Mouse (Mus musculus) c-Kit-positive CD71-positive TER-119-negative erythroid progenitor cells, embryonic 14.5 days (primary cell): ENCODE measurements around the gene Il12rb2.

Experiments used
- DNase-seq: peaks from one replicate; pipeline ENCODE4 v3.0.0-alpha.2; 2013; ENCODE audit warnings: low read depth

The Il12rb2 gene

DNA sequence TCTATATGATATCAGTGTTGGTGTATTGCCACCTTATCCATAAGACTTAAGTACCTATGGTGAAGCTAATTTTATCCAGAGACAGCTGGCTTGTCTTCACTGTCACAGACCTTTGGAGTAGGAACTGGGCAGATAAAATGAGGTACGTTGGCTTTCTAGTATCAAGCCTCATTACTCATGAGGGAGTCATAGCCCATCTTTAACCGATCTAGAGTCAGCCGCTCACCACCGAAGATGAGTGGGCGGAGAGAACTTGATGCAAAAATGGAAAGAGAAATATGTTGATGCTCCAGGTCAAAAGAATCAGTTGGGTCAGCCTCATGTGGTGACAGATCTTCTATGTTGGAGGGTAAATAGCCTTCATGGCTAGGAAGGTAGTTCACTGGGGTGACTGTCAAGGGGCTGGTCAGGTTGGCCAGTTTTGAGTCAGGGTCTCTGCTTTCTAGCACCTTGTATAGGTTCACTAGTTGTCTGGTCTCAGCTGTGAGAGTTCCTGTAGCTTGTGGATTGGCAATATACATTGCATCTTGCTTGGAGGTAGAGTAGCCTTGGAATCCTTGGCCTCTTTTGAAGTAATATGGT, 83.9 kb downstream of the Il12rb2 start:
- DNase-seq: no peak

DNA sequence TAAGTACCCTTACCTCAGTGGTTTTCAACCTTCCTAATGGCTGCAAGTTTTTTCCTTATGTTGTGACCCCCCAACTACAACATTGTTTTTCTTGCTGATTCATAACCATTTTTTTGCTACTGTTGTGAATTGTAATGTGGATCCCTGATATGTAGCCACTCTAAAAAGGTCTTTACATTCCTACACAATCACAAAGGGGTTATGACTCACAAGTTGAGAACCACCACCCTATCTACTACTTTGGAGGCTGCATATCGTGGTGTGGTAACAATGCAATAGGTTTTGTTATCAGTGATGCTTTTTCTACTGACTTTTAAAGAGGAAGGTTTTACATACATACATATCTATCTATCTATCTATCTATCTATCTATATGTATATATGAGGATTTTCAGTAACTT, 93.1 kb downstream of the Il12rb2 start:
- DNase-seq: no peak

DNA sequence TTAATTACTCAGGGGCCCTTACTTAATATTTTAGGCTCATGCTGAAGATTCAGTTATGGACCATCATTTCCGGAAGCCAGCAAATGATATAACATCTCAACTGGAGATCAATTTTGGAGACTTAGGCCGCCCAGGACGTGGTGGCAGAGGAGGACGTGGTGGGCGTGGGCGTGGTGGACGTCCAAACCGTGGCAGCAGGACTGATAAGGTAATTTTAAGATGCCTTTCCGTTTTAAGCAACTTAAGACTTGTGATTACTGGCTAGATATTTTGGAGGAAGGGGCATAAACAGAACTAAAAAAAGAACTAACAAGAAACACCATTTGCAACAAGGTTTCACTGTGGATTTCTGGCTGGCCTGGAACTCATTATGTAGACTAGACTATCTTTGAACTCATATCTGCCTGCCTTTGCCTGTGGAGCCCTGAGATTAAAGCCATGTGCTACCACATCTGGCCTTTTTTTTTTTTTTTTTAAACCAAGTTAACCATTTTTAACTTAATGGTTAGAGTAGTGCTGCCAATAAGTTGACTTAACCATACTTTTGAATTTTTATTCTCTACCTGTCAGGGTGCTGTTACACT, 94.3 kb downstream of the Il12rb2 start:
- no peak for DNase-seq

DNA sequence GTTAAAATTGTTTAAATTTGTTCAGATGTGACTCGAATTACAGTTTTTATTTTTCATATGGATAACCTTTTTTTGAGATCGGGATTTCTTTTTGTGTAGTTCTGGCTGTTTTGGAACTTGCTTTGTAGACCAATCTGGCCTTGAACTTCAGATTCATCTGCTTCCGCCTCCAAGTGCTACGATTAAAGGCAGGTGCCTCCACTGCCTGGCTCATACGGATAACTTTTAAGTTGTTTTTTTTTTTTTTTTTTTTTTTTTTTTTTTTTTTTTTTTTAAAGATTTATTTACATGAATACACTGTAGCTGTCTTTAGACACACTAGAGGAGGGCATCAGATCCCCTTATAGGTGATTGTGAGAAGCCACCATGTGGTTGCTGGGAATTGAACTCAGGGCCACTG, 98.0 kb downstream of the Il12rb2 start:
- no peak for DNase-seq

DNA sequence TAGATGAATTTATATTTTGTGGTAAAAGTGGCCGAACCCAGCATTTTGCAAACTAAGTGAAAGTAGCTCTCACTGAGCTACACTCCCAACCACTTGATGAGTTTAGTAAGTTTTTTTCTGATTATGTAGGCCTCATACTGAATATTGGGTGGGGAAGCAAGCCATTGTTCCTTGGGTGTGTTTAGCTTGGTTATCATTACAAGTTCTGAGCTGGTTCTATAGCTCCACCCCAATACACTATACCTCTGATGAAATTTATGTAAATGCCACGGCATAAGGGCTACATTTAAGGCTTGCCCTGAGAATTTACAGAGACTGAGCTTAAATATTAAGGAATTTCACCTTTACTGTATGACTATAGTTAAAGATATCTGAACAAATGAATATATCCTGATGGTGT, 106.5 kb downstream of the Il12rb2 start:
- DNase-seq: no peak

DNA sequence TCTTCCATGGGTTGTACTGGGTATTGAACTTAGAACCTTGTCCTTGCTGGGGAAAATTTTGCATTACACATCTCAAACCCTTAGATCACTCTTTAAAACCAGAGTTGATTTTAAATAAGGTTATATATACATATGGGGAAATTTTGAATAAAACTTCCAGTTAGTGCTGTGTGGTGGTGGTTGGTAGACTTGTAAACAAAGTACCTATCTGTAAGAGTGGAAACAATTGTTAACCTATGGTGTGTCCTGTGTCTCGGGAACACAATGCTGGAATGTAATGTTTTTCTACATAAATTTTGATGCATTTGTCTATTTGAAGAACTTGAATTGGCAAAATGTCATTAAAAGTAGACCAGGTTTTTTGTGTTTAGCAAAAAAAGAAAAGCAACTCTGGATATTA, 107.0 kb downstream of the Il12rb2 start:
- no peak for DNase-seq

DNA sequence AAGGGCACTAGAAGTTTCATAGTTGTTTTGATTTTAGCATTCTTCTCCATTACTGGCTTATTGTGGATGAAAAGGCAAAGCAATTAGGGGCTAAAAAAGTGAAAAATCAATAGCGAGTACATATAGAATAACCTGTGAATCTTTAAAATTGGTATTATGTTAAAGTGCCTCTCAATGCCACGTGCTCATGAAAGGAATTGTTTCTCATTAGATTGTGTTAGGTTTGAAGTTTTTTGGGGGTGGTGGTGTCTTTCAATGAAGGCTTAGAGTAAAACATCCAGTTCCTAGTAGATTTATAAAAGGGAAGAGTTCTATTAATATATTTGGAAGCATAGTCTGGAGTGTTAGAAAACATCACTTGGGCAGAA, 107.8 kb downstream of the Il12rb2 start:
- DNase-seq: no peak

DNA sequence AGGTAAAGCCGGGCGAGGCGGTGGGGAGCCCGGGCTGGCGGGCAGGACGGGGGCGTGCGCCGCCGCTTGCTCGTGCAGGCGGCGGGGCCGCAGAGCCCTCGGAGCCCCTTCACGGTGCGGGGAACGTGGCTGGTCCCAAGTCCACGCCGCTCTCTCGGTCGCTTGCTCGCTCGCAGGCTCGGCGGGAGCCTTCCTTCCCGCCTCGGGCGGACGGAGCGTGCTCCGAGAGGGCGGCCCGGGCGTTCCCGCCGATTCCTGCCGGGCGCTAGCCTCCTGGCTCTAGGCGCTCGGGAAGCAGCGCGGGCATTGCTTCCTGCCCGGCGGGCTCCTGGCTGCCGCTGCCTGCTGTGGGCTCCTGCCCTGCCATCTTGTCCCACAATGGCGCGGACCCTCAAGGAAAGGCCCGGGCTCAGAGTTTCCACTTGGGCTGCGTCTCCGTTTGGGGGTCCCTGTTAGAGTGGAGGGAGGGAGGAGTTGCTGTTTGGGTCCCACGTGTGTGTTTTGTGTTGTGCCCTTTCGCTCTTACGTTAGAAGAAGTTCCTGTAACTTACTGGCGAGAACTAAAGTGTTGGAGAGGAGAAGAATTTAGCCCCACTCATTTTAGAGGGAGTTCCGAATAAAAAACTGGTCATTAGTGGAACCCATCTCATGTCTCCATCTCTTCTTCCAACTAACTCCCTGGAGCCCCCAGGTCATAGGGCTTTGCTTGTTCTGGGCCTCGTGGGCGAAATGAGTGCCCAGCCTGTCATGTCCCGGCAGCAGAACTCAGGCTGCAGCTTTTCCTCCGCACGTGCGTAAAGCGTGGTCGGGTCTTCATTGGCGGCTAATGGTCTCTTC, 108.4 kb downstream of the Il12rb2 start:
- DNase-seq: no peak

DNA sequence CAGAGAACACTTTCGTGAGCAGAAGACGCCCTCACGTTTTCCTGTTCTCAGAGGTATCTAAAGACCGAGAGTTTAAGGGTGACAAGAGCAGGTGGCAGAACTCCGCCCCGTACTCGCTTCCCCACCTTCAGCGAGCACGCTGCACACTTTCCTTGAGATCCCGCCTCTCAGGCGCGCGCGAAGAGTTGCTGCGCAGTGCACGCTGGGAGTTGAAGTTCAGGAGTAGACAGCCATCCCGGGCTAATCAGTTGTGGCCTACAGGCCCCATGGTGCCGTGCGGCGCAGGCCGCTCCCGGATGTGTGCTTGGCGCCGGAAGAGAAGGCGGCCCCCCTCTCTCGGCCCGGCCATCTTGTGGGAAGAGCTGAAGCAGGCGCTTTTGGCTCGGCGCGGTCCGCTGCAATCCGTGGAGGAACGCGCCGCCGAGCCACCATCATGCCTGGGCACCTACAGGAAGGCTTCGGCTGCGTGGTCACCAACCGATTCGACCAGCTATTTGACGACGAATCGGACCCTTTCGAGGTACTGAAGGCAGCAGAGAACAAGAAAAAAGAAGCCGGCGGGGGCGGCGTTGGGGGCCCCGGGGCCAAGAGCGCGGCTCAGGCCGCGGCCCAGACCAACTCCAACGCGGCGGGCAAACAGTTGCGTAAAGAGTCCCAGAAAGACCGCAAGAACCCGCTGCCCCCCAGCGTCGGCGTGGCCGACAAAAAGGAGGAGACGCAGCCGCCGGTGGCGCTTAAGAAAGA, 109.2 kb downstream of the Il12rb2 start:
- DNase-seq: peak; percentile 97

DNA sequence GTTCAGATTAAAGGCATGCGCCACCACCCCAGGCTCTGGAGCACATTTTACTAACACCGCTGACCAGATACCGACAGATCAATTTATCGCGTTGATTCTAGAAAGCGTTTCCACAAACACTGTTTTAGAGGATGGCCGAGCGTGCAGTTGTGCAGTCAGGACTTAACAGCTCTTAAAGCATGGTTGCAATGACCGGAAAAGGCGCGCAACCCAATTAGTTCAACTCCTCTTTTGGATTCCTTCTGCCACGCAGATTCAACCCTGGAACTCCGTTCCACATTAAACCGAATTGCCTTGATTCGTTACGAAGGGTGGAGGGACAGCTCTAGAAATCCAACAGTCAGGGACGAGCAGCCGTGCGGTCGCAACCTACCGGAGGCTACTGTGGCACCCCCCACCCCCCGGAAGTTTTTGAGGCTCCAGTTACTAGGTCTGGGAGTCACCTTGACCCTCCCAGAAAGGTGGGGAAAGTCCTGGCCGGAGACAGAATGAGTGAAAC, 109.8 kb downstream of the Il12rb2 start:
- peak; percentile 35 for DNase-seq

DNA sequence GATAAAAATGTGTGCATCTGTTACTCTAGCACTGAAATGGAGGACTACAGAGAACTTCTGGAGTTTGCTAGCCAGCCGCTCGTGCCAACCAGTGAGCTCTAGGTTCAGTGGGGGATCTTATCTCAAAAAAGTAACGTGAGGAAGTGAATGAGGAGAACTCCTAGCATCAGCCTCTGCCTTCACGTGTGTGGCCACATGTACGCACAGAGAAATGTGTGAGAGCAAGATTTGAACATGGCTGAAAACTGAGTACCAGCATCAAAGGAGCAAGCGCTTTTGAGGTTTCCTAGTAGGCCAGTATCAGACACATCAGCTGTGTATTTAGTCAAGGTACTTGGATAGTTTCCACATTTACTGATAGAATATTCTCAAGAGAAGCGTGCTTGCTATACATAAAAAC, 111.1 kb downstream of the Il12rb2 start:
- DNase-seq: peak; percentile 31

DNA sequence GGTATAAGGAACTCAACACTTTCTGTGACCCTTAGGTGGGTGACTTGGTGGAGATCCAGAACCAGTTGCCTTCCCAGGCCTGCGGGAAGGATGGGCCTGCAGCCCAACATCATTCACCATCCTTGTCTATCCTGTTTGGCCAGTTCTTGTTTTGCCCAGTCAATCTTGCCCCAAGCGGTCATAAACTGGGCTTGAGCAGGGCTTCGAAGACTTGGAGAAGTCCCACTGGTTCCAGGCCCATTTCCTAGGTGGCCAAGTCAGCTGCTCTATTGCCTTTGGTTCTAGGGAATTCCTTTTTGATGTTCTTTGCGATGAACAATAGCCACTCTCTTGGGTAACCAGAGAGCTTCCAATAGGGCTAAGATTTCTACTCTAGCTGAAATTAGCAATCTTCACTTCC, 124.9 kb downstream of the Il12rb2 start:
- DNase-seq: no peak

DNA sequence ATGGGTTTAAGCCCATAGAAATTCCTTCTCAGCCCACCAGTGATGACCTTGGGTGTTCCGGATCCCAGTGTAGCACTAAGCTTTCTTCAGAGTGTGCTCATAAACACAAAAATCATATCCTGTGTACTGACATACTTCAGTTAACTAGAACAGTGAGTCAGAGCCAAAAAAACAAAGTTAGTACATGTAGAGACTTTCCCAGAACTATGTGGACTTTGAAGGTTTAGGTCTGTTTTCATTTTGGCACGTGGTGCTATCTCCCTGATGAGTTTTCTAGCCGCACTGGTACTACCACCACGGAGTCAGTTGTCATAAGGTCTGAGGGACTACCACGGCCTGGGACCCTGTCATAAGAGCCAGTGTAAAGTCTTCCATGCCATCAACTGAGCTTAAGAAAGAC, 131.5 kb downstream of the Il12rb2 start:
- DNase-seq: no peak

DNA sequence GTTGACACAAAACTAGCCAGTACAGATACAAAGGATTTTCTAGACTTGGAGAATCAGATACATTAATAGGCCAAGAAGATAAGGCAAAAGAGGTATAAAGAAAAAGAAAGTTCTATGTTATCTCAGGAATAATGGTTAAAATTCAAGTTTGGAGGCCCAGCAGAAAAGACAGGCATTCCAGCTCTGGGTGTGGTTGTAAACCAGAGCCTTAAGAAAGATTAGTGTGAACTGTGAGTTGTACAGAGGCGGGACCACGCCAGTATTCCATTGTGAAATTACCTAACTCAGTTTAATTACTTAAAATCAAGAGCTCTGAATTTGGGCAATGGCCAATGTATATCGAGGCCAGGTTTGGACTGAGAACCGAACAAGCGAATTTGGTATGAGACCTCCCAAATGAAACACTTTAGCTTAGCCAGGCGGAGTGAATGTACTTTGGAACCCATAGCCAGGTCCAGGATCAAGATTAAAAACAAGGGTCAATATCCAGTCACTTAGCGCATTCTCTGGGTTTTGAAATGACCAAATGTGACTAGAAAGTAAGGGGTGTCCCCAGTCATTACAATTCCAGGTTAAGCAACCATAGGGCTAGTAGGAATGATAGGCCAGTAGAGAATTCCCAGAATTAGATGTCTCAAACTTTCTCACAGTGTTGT, 132.1 kb downstream of the Il12rb2 start:
- no peak for DNase-seq
